Mouse (Mus musculus): ENCODE measurements at regions not wholly inside any gene's neighbourhood (a gene's known extent, or its start where the extent isn't known, plus 50 kb on each side); places are given as distances from the start of the nearest gene placed in this dataset.

DNA sequence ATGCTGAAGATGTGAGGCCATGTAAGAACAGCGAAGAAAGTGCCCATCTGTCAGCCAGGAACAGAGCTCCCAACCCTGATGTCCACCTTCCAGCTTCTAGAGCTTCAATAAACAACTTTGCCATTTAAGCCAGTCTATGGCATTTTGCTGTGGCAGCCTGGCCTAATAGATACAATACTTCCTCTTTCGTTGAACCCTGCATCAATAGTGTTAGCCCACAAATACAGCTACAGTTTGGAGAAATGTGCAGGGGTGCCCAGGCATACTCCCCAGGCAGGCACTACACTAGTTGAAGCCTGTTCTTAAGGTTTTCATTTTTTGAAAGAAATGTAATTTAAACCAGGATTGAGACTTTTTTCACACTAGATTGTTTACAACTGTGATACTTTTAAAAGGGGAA is 199.9 kb upstream of the Rnd3 start:
- 86% methylated on average over 2 of the region's 2 CpGs for WGBS
- H3K4me1 ChIP-seq (ENCODE audit: control insufficient read depth, insufficient read depth, low read length) = no peaks in the 10 kb centered on the region
- no peak for TF ChIP-seq CTCF (IDR thresholded peaks at IDR 0.05; ENCODE audit: low read depth, low read length)
- TF ChIP-seq POLR2A (IDR thresholded peaks at IDR 0.05; ENCODE audit: extremely low read depth, insufficient read depth, low read length) = no peak
- no peak overlapping the region for H3K9ac ChIP-seq (ENCODE audit: low read depth, low read length)
- no peaks in the 10 kb centered on the region for H3K27me3 ChIP-seq (ENCODE audit: control insufficient read depth, insufficient read depth, low read length)
- H3K36me3 ChIP-seq (ENCODE audit: control insufficient read depth, insufficient read depth, low read length) = no peaks in the 10 kb centered on the region
- no peak for DNase-seq (ENCODE audit: extremely low read depth, low read depth, low spot score)
- H3K27ac ChIP-seq (replicated peaks; ENCODE audit: insufficient read depth, low read depth, low read length) = no peak overlapping the region
- H3K79me2 ChIP-seq (ENCODE audit: control insufficient read depth, insufficient read depth, low read length) = no peaks in the 10 kb centered on the region
- no peak overlapping the region for H3K4me3 ChIP-seq (ENCODE audit: insufficient read depth, low read depth, low read length)

DNA sequence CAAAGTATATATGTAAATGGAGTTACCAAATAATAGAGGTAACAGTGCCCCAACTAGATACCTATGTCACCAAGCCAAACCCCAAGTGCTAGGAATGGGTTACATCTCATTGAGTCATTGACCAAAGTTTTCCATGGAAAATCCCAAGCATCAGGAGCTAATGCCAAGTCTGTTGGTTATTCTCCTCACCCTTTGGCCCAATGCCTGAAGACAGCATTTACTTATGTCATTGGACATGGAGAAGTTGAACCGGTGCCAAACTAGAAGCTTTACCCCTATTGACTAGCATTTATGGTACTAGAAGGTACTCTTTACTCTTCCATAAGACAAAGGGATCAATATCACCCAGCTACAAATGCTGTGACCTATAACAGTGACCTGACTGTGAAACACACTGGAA is 198.2 kb upstream of the Rnd3 start:
- Histone ChIP-seq H3K79me2 (ENCODE audit: control insufficient read depth, insufficient read depth, low read length) (no peaks in the 10 kb centered on the region), H3K9ac (ENCODE audit: low read depth, low read length) (no peak overlapping the region), H3K27ac (replicated peaks; ENCODE audit: insufficient read depth, low read depth, low read length) (no peak overlapping the region), H3K4me3 (ENCODE audit: insufficient read depth, low read depth, low read length) (no peak overlapping the region), H3K4me1 (ENCODE audit: control insufficient read depth, insufficient read depth, low read length) (no peaks in the 10 kb centered on the region), H3K36me3 (ENCODE audit: control insufficient read depth, insufficient read depth, low read length) (no peaks in the 10 kb centered on the region), H3K27me3 (ENCODE audit: control insufficient read depth, insufficient read depth, low read length) (no peaks in the 10 kb centered on the region)
- no peak for DNase-seq (ENCODE audit: extremely low read depth, low read depth, low spot score)
- WGBS = 96% methylated on average over 1 of the region's 1 CpGs
- no peak for TF ChIP-seq CTCF (IDR thresholded peaks at IDR 0.05; ENCODE audit: low read depth, low read length)
- TF ChIP-seq POLR2A (IDR thresholded peaks at IDR 0.05; ENCODE audit: extremely low read depth, insufficient read depth, low read length) = no peak

DNA sequence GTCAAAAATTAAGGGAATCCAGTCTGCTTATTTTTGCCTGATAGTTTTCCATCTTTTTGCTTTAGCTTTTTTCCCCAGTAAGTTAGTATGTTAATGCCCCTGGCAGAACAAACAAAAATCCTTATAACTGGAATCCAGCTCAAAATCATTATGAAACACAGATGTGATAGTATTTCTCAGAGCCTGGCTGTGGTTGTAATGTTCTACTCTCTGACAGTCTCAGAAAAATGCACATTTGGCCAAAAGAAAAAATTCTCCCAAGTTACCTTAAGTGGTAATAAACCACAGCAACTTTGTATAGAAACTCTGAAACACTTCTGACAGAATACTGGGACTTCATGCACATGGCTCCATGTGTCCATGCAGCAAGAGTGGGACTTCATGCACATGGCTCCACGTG is 193.5 kb upstream of the Rnd3 start:
- DNase-seq (ENCODE audit: extremely low read depth, low read depth, low spot score) = no peak
- H3K36me3 ChIP-seq (ENCODE audit: control insufficient read depth, insufficient read depth, low read length) = no peaks in the 10 kb centered on the region
- no peak overlapping the region for H3K9ac ChIP-seq (ENCODE audit: low read depth, low read length)
- no peaks in the 10 kb centered on the region for H3K79me2 ChIP-seq (ENCODE audit: control insufficient read depth, insufficient read depth, low read length)
- H3K4me3 ChIP-seq (ENCODE audit: insufficient read depth, low read depth, low read length) = no peak overlapping the region
- no peak overlapping the region for H3K27ac ChIP-seq (replicated peaks; ENCODE audit: insufficient read depth, low read depth, low read length)
- TF ChIP-seq CTCF (IDR thresholded peaks at IDR 0.05; ENCODE audit: low read depth, low read length) (no peak), POLR2A (IDR thresholded peaks at IDR 0.05; ENCODE audit: extremely low read depth, insufficient read depth, low read length) (no peak)
- H3K4me1 ChIP-seq (ENCODE audit: control insufficient read depth, insufficient read depth, low read length) = no peaks in the 10 kb centered on the region
- H3K27me3 ChIP-seq (ENCODE audit: control insufficient read depth, insufficient read depth, low read length) = no peaks in the 10 kb centered on the region
- 56% methylated on average over 1 of the region's 1 CpGs for WGBS

DNA sequence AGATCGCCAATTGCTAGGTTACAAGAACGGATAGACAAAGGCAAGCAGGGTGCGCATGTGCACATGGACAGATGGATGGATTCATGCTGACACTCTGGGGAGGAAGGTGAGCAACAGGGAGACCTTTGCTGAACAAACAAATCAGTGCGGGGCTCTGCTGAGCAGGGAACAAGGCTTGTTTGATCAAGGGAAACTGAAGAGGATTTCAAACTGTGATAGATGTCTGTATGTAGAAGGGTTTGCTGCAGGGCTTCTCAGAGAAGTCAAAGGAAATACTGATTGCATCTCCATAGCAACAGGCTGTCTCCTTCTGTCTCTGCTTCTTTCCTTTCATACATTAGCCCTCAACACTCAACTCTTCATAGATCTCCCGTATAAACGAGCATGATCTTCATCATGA is 185.5 kb upstream of the Rnd3 start:
- Histone ChIP-seq H3K27ac (replicated peaks; ENCODE audit: insufficient read depth, low read depth, low read length) (no peak overlapping the region), H3K9ac (ENCODE audit: low read depth, low read length) (no peak overlapping the region), H3K27me3 (ENCODE audit: control insufficient read depth, insufficient read depth, low read length) (no peaks in the 10 kb centered on the region), H3K4me3 (ENCODE audit: insufficient read depth, low read depth, low read length) (no peak overlapping the region), H3K79me2 (ENCODE audit: control insufficient read depth, insufficient read depth, low read length) (no peaks in the 10 kb centered on the region), H3K4me1 (ENCODE audit: control insufficient read depth, insufficient read depth, low read length) (no peaks in the 10 kb centered on the region), H3K36me3 (ENCODE audit: control insufficient read depth, insufficient read depth, low read length) (no peaks in the 10 kb centered on the region)
- DNase-seq (ENCODE audit: extremely low read depth, low read depth, low spot score) = no peak
- WGBS = 63% methylated on average over 6 of the region's 6 CpGs
- no peak for TF ChIP-seq CTCF (IDR thresholded peaks at IDR 0.05; ENCODE audit: low read depth, low read length)
- no peak for TF ChIP-seq POLR2A (IDR thresholded peaks at IDR 0.05; ENCODE audit: extremely low read depth, insufficient read depth, low read length)

DNA sequence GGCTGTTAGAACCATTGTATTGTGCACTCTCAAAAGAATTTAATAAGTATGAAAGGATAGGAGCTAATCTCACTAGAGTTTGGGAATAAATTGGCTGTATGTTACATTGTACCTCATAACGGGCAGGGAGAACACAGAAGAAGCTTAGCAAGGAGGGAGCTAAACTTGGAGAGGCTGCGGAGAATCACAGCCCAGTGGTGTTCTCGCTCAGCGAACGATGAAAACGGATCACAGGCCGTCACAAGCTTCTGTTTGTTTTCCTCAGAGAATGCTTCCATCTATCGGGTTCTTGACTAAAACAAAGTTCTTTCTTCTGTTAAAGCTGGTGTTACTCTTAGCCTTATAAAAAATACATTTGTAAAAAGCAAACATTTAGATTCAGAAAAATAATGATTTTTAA is 178.2 kb upstream of the Rnd3 start:
- no peaks in the 10 kb centered on the region for H3K79me2 ChIP-seq (ENCODE audit: control insufficient read depth, insufficient read depth, low read length)
- no peak for TF ChIP-seq POLR2A (IDR thresholded peaks at IDR 0.05; ENCODE audit: extremely low read depth, insufficient read depth, low read length)
- no peak for TF ChIP-seq CTCF (IDR thresholded peaks at IDR 0.05; ENCODE audit: low read depth, low read length)
- 88% methylated on average over 8 of the region's 8 CpGs for WGBS
- no peak overlapping the region for H3K4me3 ChIP-seq (ENCODE audit: insufficient read depth, low read depth, low read length)
- no peaks in the 10 kb centered on the region for H3K36me3 ChIP-seq (ENCODE audit: control insufficient read depth, insufficient read depth, low read length)
- no peak overlapping the region for H3K27ac ChIP-seq (replicated peaks; ENCODE audit: insufficient read depth, low read depth, low read length)
- no peak overlapping the region for H3K9ac ChIP-seq (ENCODE audit: low read depth, low read length)
- no peaks in the 10 kb centered on the region for H3K4me1 ChIP-seq (ENCODE audit: control insufficient read depth, insufficient read depth, low read length)
- no peaks in the 10 kb centered on the region for H3K27me3 ChIP-seq (ENCODE audit: control insufficient read depth, insufficient read depth, low read length)
- DNase-seq (ENCODE audit: extremely low read depth, low read depth, low spot score) = no peak

DNA sequence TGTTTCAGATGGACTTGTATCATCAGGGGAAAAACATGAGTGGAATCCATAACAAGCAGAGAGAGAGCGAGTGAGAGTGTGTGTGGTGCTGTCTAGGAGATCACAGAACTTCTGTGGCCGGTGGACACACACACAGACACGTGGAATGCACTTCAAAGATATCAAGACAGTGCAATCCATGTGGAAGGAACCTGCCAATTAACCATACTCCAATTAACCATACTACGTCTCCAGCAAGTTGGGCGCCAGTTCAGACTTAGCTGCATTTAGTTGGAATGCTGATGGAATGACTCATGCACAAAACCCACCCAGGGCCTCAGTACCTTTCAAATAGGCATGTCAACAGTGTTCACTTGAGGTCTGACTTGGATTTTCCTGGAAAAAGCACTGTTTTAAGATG is 172.8 kb upstream of the Rnd3 start:
- Histone ChIP-seq H3K4me3 (ENCODE audit: insufficient read depth, low read depth, low read length) (no peak overlapping the region), H3K27me3 (ENCODE audit: control insufficient read depth, insufficient read depth, low read length) (no peaks in the 10 kb centered on the region), H3K4me1 (ENCODE audit: control insufficient read depth, insufficient read depth, low read length) (no peaks in the 10 kb centered on the region), H3K36me3 (ENCODE audit: control insufficient read depth, insufficient read depth, low read length) (no peaks in the 10 kb centered on the region), H3K79me2 (ENCODE audit: control insufficient read depth, insufficient read depth, low read length) (no peaks in the 10 kb centered on the region), H3K27ac (replicated peaks; ENCODE audit: insufficient read depth, low read depth, low read length) (no peak overlapping the region), H3K9ac (ENCODE audit: low read depth, low read length) (no peak overlapping the region)
- TF ChIP-seq CTCF (IDR thresholded peaks at IDR 0.05; ENCODE audit: low read depth, low read length) (no peak), POLR2A (IDR thresholded peaks at IDR 0.05; ENCODE audit: extremely low read depth, insufficient read depth, low read length) (no peak)
- 91% methylated on average over 5 of the region's 5 CpGs for WGBS
- DNase-seq (ENCODE audit: extremely low read depth, low read depth, low spot score) = no peak

Measured in liver, adult 2 months (tissue).